Mouse (Mus musculus) ES-Bruce4 (cell line): ENCODE data around the gene 4930523C07Rik.

Experiments used
- CTCF ChIP-seq: IDR thresholded peaks from one replicate; pipeline ENCODE4 v1.8.1; 2011; ENCODE audit warnings: low read depth, low read length
- POLR2A ChIP-seq: IDR thresholded peaks from one replicate; pipeline ENCODE4 v1.8.1; 2011; ENCODE audit warnings: low read length; ENCODE audit not compliant: insufficient read depth

DNA sequence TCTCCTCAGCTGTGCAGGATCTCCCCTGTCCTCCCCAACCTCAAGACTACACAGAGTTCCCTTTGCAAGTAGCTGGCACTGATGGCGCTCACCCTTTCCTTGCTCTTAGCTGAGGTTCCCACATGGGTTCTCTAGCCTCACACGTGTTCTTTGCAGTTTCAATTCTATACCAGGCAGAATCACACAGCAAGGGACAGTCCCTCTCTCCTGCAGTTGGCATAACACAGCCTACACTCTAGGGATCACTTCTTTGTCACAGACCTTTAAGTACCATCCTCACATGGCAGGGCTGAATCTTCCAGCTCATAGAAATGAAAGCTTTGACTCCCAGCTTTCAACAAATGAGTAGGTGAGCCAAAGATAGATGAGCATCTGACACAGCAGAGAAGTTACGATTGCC lies 45.0 kb upstream of the 4930523C07Rik start:
- TF ChIP-seq CTCF, result no peak
- TF ChIP-seq POLR2A, result no peak
